Mouse (Mus musculus) gastrocnemius, postnatal 4 days (tissue): ENCODE data around the gene Pde4dip. TPM values are rescaled to one million over a fixed set of nuclear protein-coding genes. Genes with fewer than 3 reads are reported as not detected.

ENCODE experiments used
- DNase-seq, 2 experiments: peaks; one replicate each; pipeline ENCODE4 v3.0.0; 2021 to 2022; ENCODE audit warnings: low spot score in 2 of 2, mixed read lengths in 2 of 2
- total RNA-seq, 2 experiments: library from RNA; stranded (reverse); gene quantifications; 2 replicates each; pipeline ENCODE4 v1.2.3; 2021

Pde4dip gene
- total RNA-seq, 2 experiments from 2014 or later, result 1,016 to 1,021 TPM

DNA sequence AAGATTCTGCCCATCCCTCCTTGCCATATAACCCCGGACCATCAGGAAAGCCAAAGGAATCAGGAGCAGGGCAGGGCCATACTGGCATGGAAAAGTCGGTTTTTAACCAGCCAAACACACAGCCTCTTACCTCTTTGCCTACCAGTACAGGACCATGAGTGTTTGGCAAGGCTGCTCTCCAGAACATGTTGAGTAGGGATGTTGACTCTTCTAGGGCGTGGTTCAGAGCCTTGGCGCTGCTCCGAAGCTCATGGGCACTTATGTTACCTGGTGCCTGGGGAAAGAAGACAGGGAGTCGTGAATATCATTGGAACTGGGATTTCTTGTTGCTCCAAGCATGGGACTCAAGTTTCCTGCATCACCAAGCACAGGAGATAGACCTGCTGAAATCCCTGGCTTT, 194.7 kb downstream of the Pde4dip start:
- DNase-seq, result no peak

- no peak for DNase-seq
These were observed 197.0 kb downstream of the Pde4dip start for GRCm38 (mm10) chr3:97691443-97692017.

DNA sequence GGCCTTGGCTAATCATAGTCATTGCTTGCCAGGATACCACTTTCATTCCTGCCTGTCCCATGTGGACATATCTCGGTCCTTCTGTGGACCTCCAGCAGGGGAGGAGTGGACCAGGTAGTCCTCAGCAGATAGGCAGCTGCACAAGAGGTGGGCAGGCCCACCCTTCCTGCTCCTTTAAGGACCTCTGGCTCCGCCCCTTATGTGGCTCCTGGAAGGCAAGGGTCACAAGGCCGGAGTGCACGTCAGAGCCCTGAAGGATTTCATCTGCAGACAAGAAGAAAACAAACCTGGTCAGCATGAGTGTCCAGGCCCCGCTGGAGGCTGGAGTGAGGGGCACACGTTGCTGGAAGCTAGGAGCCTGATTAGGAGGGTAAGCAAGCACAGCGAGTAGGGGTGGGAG, 197.9 kb downstream of the Pde4dip start:
- no peak for DNase-seq

- DNase-seq, result no peak
These were observed 199.2 kb downstream of the Pde4dip start for GRCm38 (mm10) chr3:97689289-97689688.

GRCm38 (mm10) chr3:97686372-97687117, 202.0 kb downstream of the Pde4dip start:
- no peak for DNase-seq

- DNase-seq, result no peak
These were observed 204.8 kb downstream of the Pde4dip start for GRCm38 (mm10) chr3:97683560-97684195.

GRCm38 (mm10) chr3:97682576-97682975, 205.9 kb downstream of the Pde4dip start:
- no peak for DNase-seq

DNA sequence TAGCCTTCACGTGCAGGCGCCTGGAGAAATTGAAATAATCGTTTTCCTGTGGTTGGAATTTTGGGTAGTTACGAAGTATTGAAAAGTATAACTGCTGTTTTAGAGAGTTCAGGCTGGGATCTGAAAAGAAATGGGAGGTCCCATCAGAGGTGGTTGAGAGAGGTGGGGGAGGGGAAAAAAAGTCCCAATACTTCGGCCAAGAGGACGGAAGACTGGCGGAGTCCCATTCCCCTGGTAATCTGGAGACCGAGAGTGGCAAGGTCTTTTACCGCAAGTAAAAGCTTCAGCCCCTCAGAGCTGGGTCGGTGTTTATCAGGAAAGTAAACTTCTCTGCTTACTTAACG, 206.4 kb downstream of the Pde4dip start:
- no peak for DNase-seq

DNA sequence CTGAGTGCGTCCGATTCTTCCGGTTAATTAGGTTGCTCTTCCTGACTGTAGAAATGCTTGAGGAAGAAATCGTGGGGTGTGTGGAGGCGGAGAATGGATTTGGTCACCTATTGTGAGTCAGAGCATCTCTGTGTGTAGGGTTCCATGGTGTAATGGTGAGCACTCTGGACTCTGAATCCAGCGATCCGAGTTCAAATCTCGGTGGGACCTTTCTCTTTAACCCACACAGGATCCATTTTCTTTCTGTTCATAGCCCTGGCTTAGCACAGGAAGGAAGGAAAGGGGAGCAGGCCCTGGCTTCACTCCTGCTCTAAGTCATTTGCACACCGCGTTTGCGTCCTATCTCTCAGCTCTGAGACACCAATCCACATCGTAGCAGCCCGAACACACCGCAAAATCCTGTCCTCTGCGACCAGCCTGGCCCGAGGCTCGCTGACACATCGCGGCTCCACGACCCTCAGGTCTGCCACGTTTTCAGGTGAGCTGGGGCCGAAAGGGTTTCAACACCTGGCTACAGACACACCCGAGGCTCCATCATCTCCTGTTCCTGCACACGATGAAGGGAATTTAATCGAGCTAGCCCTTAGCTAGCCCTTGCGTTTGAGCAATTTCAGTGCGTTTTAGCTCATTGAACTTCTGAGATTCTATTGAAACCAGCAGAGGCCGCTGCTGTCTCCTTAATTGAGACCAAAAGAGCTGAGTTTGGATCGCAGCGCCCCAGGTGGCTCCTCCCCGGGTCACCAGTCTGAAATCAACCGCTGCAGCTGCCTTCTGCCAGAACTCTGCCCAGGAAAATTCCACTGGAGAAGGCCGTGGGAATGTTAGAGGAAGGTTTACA, 207.0 kb downstream of the Pde4dip start:
- peak in 1 of 2 experiments; percentile 59 for DNase-seq

- DNase-seq, result peak; percentile 51 to 75
These were observed 207.7 kb downstream of the Pde4dip start for GRCm38 (mm10) chr3:97680631-97681320.

DNA sequence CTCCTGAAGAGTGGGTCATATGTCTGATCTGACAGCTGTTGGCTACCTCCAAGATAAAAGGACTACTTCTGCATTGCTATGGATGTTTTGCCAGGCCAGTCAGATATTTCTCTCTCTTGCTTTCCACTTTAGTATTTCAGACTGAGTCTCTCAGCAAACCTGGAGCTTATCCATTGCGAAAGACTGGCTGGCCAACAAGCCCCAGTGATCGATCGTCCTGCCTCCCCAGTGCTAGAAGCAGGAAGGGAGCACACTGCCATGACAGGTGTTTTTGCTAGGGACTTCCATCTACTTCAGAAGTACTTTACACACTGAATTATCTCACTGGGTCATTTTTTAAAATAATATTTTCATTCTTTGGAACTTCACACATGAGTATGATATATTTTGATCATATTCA, 210.1 kb downstream of the Pde4dip start:
- DNase-seq, result no peak

DNA sequence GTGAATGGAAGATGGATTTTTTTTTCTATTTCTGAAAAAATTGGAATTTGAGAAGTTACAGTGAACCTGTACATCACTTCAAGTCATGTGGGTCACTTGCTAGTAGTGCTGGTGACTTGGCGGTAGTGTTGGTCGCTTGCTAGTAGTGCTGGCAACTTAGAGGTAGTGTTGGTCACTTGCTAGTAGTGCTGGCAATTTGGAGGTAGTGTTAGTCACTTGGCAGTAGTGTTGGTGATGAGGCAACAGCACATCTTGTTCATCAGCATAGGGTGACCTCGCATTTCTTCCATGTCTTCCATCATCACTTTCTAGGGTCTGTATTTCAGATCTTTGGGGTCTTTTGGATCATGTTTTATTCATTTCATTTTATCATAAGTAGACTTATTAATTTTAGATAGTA, 212.4 kb downstream of the Pde4dip start:
- DNase-seq, result no peak

GRCm38 (mm10) chr3:97674644-97675110, 213.8 kb downstream of the Pde4dip start, which contains the start of gene Gm17651:
TSS of gene Gm17651 (minus strand) at chr3:97674694.
- DNase-seq, result no peak

GRCm38 (mm10) chr3:97667093-97667675, 221.3 kb downstream of the Pde4dip start:
- DNase-seq, result no peak

GRCm38 (mm10) chr3:97666154-97666553, 222.4 kb downstream of the Pde4dip start:
- DNase-seq, result no peak

- no peak for DNase-seq
These were observed 223.0 kb downstream of the Pde4dip start for GRCm38 (mm10) chr3:97665525-97665924.

DNA sequence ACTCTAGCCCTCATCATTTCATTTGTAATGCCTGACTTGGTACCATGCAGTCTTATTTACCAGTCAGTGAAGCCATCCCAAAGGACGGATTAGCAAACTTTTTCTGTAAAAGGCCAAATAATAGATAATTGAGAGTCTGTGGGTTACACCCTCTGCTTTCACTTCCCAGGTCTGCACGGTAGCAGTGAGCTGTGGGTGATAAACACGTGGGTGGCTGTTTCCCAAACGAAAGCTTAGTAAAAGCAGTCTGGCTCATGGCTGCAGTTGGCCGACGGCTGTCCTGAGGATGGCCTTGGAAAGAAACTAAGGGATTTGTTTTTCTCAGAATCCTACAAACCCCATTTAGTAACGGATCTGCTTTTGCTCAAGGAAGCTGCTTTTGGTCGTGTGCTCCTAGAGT, 227.3 kb downstream of the Pde4dip start:
- DNase-seq, result no peak

DNA sequence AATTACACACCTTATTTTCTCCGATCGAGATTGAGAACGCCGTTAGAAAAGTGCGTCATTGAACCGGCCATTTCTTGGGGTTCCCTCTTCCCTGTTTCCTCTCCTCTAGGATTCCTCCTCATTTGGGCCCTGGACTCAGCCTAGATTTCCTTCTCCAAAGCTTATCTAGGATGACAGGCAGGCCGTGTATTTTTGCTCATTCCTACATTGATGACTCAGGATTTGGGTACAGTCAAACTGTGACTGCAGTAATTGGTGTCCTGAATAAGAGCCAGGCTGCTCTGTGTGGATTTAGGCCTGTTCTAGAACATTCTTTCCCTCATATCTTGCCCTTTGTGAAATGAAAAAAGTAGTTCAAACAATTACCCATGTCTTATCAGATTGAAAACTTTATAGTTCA, 228.8 kb downstream of the Pde4dip start:
- no peak for DNase-seq

GRCm38 (mm10) chr3:97658426-97659193, 229.9 kb downstream of the Pde4dip start:
- peak in 1 of 2 experiments; percentile 49 for DNase-seq
